Mouse (Mus musculus): ENCODE results near the gene Btbd35f23. TPM values are rescaled to one million over a fixed set of nuclear protein-coding genes. Genes with fewer than 3 reads are reported as not detected.
"Not testable (repeated sequence)": the region's sequence is repeated elsewhere in the genome, so short reads cannot be mapped to it uniquely, and the experiment has no call there.

Gene Btbd35f23
- total RNA-seq (2021): not detected in 2 replicates
- long read RNA-seq: 0 reads

GRCm38 (mm10) chrX:3076575-3076974, at the start of gene Btbd35f23:
Btbd35f23 (plus strand) TSS chrX:3076875.
- DNase-seq: not testable (repeated sequence)

Other genes with a start within 250 kb of the Btbd35f23 start
- gene Btbd35f24, start 119.0 kb downstream of the Btbd35f23 start, total RNA-seq (2021): not detected in 2 replicates

Measured in adrenal gland, postnatal 25 days (tissue).